Mouse (Mus musculus) monocyte, adult 5-6 weeks (primary cell): ENCODE measurements at regions not wholly inside any gene's neighbourhood (a gene's known extent, or its start where the extent isn't known, plus 50 kb on each side); places are given as distances from the start of the nearest gene placed in this dataset.

Source experiments
- ATAC-seq: fragments of 153-309, 156-312 bp; replicated peaks from 2 replicates; pipeline ENCODE4 v1.8.0; 2017; ENCODE audit warnings: mild to moderate bottlenecking; ENCODE audit not compliant: low TSS enrichment, insufficient number of reproducible peaks, severe bottlenecking, poor library complexity, low FRiP score

- ATAC-seq = no peak
These were observed 64.9 kb upstream of the Tmem164 start for GRCm38 (mm10) chrX:142616189-142616872.

DNA sequence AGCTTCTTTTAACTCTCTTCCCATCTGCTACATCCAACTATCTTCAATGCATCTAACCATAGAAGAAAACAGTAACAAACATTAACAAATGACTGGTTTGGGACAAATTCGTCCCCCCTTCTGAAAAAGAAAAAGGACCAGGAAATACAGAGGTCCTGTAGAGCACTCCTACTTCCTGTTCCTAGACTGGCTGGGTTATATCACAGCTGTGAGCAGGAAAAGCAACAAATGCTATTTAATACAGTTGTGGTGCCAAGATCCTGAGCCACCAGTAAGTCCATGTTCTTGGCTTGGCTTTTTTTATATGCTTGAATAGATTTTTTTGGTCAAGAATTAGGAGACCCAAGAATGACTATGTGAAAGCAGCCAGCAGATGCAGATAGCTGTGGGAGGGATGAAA lies 62.8 kb upstream of the Tmem164 start:
- ATAC-seq = no peak

DNA sequence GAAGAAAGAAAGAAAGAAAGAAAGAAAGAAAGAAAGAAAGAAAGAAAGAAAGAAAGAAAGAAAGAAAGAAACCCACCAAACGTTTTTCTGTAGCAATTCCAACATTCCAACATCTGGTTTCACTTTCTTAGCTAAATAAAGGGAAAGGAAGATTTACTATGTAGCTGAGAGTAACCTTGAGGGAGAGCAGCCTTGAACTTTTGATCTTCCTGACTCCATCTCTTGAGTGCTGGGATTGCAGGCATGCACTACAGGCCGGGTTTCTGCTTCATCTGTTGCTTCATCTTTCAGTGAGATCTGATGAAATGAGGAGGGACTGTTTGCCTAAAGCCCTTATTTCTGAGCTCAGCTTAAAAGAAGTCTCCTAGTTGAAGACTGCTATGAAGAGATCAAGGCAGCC lies 57.8 kb upstream of the Tmem164 start:
- ATAC-seq = no peak

DNA sequence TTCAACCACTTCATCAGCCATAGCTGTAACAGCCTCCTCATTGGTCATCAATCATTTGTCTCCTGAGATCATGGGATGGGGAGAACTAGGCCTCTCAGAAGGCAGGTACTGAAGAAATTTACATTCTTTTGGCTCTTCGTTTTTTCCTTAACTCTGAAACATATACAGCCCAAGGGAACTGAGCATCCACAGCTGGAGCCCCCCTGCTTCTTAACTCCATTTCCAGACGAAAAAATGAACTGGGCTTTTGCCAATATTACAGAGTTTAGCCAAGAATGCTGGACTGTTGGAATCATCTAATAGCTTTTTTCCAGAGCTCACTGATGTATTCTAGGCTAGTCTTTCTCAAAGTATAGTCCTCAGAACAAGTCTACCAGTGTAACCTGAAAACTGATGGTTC lies 57.3 kb upstream of the Tmem164 start:
- no peak for ATAC-seq
